Mouse (Mus musculus): ENCODE data around the gene Mup22.
"Not testable (repeated sequence)": the region's sequence is repeated elsewhere in the genome, so short reads cannot be mapped to it uniquely, and the experiment has no call there.

Mup22 gene

DNA sequence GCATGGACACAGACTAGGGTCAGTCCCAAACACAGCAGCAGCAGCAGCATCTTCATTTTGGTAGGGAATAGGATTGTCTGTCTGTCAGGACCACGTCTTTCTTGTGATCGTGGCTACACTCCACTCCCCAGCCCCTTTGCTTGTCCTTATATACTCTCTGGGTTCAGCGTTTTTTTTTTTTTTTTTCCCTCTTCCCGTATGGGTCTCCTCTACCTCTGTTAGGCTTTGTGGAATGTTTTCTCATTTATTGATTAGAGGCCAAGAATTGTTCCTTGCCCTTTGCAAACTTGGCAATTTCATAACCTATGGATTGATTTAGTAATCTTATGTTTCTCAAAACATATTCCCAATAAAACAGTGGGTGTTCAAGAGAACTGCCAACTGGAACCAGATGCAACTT is at the start of gene Mup22:
TSS of gene Mup22 (minus strand) at position 101 of the 400 bp plus-strand sequence.
- DNase-seq (ENCODE audit: low spot score): not testable (repeated sequence)

GRCm38 (mm10) chr4:60840889-60841288 is 19.6 kb upstream of the Mup22 start:
- not testable (repeated sequence) for DNase-seq (ENCODE audit: low spot score)

Data from lung, postnatal 25 days (tissue).